Comparison of ENCODE assay signal across 18 mouse cellular contexts in the genomic region with DNA sequence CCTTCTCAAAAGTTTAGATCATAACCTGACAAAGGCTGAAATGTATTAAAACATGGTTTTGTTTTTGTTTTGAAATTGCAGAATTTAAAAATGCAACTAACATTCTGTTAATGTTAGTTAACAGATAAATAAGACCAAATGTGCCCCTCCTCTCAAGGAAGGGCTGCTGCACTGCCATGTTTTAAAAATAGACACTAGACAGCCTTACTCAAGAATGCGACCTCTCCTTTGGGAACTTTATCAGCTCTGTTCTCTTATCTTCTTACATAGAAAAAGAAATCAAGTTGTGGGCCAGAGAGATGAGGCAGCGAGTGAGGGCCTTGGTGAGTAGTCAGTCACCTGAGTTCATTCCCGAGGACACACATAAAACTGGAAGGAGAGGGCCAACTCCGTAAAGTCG.
"Had no signal": no experiment of that assay in that cellular context is flagged by ENCODE, and none has a peak within 500 bp of the region (broad histone marks: within the 10 kb centered on the region; RNA-seq: fewer than 3 reads in every experiment).

No protein-coding gene starts in this region.

- H3K27ac ChIP-seq: kidney, postnatal 0 days; layer of hippocampus, adult 2 months; limb, embryonic 10.5 days; limb, embryonic 13.5 days; liver, embryonic 12.5 days; liver, embryonic 15.5 days; stomach, postnatal 0 days had no signal

- H3K9ac ChIP-seq: limb, embryonic 13.5 days; liver, embryonic 12.5 days; liver, embryonic 15.5 days had no signal

- H3K9me3 ChIP-seq: limb, embryonic 10.5 days; limb, embryonic 13.5 days; liver, embryonic 12.5 days; liver, embryonic 15.5 days had no signal

- H3K4me3 ChIP-seq: layer of hippocampus, adult 2 months; limb, embryonic 10.5 days; limb, embryonic 13.5 days; liver, embryonic 12.5 days; liver, embryonic 15.5 days had no signal

- H3K4me1 ChIP-seq: liver, embryonic 12.5 days; liver, embryonic 15.5 days had no signal

- DNase-seq: kidney, postnatal 25 days; layer of hippocampus, adult 9-11 months; liver; lung, adult 18-20 months; lung, postnatal 14 days; lung, postnatal 4 days; midbrain, embryonic 14.5 days; thymus, adult 2 months; thymus, postnatal 14 days; thymus, postnatal 4 days had no signal

- H3K36me3 ChIP-seq: limb, embryonic 10.5 days; limb, embryonic 13.5 days; liver, embryonic 12.5 days; liver, embryonic 15.5 days had no signal

- H3K27me3 ChIP-seq: limb, embryonic 13.5 days; liver, embryonic 12.5 days; liver, embryonic 15.5 days had no signal

- ATAC-seq: liver, embryonic 12.5 days had no signal

- H3K4me2 ChIP-seq: limb, embryonic 13.5 days; liver, embryonic 12.5 days; liver, embryonic 15.5 days; midbrain, embryonic 11.5 days had no signal
